Mouse (Mus musculus) urinary bladder, postnatal 4 days (tissue): Measurements from ENCODE around the gene Gm2888.
"Not testable (repeated sequence)": the region's sequence is repeated elsewhere in the genome, so short reads cannot be mapped to it uniquely, and the experiment has no call there.

Experiments used
- DNase-seq, 2 experiments: peaks; one replicate each; pipeline ENCODE4 v3.0.0; 2021 to 2022; ENCODE audit warnings: low spot score in 2 of 2

Gm2888 gene

GRCm38 (mm10) chr14:3029702-3030101 lies at the start of gene Gm2888:
Gm2888 (plus strand) TSS chr14:3030002.
- not testable (repeated sequence) for DNase-seq

DNA sequence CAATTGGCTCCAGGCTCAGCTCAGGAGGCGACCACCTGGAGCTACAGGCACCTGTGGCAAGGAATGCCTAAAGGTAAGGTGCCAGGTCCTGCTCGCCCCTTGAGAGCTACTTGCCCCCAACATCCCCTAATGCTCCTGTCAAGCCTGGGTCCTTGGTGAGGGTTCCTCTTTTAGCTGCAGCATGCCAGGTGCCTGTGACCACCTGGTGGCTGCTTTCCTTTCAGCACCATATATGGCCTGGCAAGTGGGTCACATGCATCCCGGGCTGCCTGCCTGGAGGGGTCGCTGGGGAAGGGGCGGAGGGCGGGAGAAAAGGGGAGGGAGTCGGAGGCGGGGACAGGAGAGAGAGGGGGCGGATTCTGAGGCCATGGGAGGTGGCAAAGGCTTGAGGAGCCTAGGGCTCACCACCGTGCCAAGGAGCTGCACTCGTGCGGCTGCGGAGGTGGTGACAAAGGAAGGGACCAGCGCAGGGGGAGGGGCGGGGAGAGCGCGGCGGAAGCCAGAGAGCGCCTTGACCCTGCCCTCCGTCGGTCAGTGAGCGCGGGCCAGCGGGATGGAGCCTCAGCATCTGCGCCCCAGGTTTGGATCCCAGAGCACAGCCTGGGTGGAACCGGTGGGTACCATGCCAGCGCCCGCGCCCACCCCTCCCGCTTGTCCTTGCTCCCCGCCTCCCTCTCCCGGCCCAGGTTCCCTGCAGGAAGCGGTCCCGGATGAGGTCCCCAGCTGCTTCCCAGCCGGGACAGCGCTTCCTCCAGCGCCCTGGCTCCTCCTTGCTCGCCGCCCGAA lies 19.1 kb downstream of the Gm2888 start, which contains the start of gene Gm2897:
Gene Gm2897 (plus strand): TSS at position 559 of the 786 bp plus-strand sequence.
- DNase-seq: peak in 1 of 2 experiments; percentile 56

DNA sequence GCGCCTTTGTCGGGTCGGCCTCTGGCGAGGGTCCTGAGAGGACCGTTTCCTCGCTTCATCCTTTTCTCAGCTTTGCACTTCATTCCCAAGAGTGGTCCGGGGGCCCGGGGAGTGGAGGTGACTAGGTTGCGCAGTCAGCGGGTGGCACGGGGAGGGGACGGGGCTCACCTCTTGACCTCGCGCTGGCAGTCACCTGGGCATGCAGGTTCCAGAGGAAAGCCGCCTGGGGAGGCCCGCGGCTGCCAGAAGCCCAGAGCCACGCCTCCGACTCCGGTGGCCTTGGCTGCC lies 19.7 kb downstream of the Gm2888 start:
- peak; percentile 18 to 58 for DNase-seq

- DNase-seq: not testable (repeated sequence)
Observed at GRCm38 (mm10) chr14:3050087-3050486, 20.3 kb downstream of the Gm2888 start.
